Mouse (Mus musculus) heart, embryonic 12.5 days (tissue): Measurements from ENCODE around the gene Igf2bp2. TPM values are rescaled to one million over a fixed set of nuclear protein-coding genes. Genes with fewer than 3 reads are reported as not detected.

Experiments used
- ATAC-seq: fragments of 200-750 bp; cut with Nextera tagmentation; 2 replicates; pipeline ENCODE4 v1.8.0; 2017; ENCODE audit warnings: moderate TSS enrichment, moderate library complexity; ENCODE audit not compliant: insufficient number of reproducible peaks, low FRiP score
- H3K27ac ChIP-seq: fragments of 300-500 bp; sonication (generic); 2 replicates; pipeline ENCODE4 v1.5.1; 2016; ENCODE audit warnings: mild to moderate bottlenecking, moderate library complexity; ENCODE audit not compliant: poor library complexity, severe bottlenecking
- H3K27me3 ChIP-seq: fragments of 300-500 bp; sonication (generic); replicated peaks from 2 replicates; pipeline ENCODE4 v1.6.1; 2016; ENCODE audit warnings: mild to moderate bottlenecking, moderate library complexity
- H3K36me3 ChIP-seq: fragments of 300-500 bp; sonication (generic); 2 replicates; pipeline ENCODE4 v1.6.1; 2016; ENCODE audit warnings: mild to moderate bottlenecking, moderate library complexity
- H3K4me1 ChIP-seq: fragments of 300-500 bp; sonication (generic); replicated peaks from 2 replicates; pipeline ENCODE4 v1.6.1; 2016; ENCODE audit warnings: mild to moderate bottlenecking
- H3K4me2 ChIP-seq: fragments of 300-500 bp; sonication (generic); 2 replicates; pipeline ENCODE4 v1.6.1; 2016; ENCODE audit warnings: mild to moderate bottlenecking, moderate library complexity
- H3K4me3 ChIP-seq: fragments of 300-500 bp; sonication (generic); 2 replicates; pipeline ENCODE4 v1.5.1; 2016; ENCODE audit warnings: mild to moderate bottlenecking
- H3K9ac ChIP-seq: fragments of 300-500 bp; sonication (generic); 2 replicates; pipeline ENCODE4 v1.6.1; 2016; ENCODE audit warnings: mild to moderate bottlenecking, moderate library complexity
- H3K9me3 ChIP-seq: fragments of 300-500 bp; sonication (generic); replicated peaks from 2 replicates; pipeline ENCODE4 v1.6.1; 2016; ENCODE audit warnings: mild to moderate bottlenecking, moderate library complexity
- WGBS: fragments of 180-500 bp; shearing (Covaris S2); methylation state at CpG from one replicate; pipeline ENCODE4 v1.1.7; 2016; 5-methylcytosine and 5-hydroxymethylcytosine counted together
- polyA plus RNA-seq: library from polyadenylated mRNA; unstranded; fragments of >200 nt; fragmentation: Nextera tagmentation; extraction: Ambion mirVana; gene quantifications from 2 replicates; pipeline ENCODE4 v1.2.1, GENCODE M21; 2016

The Igf2bp2 gene
- polyA plus RNA-seq, 1 experiment from 2014 or later: 85.3 TPM

GRCm38 (mm10) chr16:22149076-22149475 is 14.0 kb downstream of the Igf2bp2 start:
- 49% methylated on average over 2 of the region's 2 CpGs for WGBS
- peaks cover 74% of the 10 kb centered on the region for H3K4me1 ChIP-seq

GRCm38 (mm10) chr16:22147131-22147530 is 16.0 kb downstream of the Igf2bp2 start:
- 63% methylated on average over 1 of the region's 1 CpGs for WGBS
- no peak for ATAC-seq
- Histone ChIP-seq H3K36me3 (peaks cover 4% of the 10 kb centered on the region; the same call in 1 of the 2 replicates), H3K27ac (no peak overlapping the region), H3K4me3 (no peak overlapping the region), H3K9ac (no peak overlapping the region), H3K4me2 (no peak overlapping the region), H3K4me1 (peaks cover 65% of the 10 kb centered on the region), H3K9me3 (no peaks in the 10 kb centered on the region), H3K27me3 (no peaks in the 10 kb centered on the region)

More at GRCm38 (mm10) chr16:22149076-22149475, 14.0 kb downstream of the Igf2bp2 start:
- H3K4me3 ChIP-seq: no peak overlapping the region
- H3K4me2 ChIP-seq: no peak overlapping the region
- no peaks in the 10 kb centered on the region for H3K9me3 ChIP-seq
- no peak overlapping the region for H3K27ac ChIP-seq
- no peak overlapping the region for H3K9ac ChIP-seq
- no peaks in the 10 kb centered on the region for H3K36me3 ChIP-seq
- no peak for ATAC-seq
- no peaks in the 10 kb centered on the region for H3K27me3 ChIP-seq

GRCm38 (mm10) chr16:22146071-22146470 is 17.0 kb downstream of the Igf2bp2 start:
- Histone ChIP-seq H3K4me3 (no peak overlapping the region), H3K4me1 (peaks cover 57% of the 10 kb centered on the region), H3K27ac (no peak overlapping the region), H3K36me3 (peaks cover 4% of the 10 kb centered on the region; the same call in 1 of the 2 replicates), H3K4me2 (no peak overlapping the region), H3K9ac (no peak overlapping the region), H3K27me3 (no peaks in the 10 kb centered on the region), H3K9me3 (no peaks in the 10 kb centered on the region)
- no peak for ATAC-seq
- WGBS: 73% methylated on average over 7 of the region's 7 CpGs

GRCm38 (mm10) chr16:22144490-22144889 is 18.6 kb downstream of the Igf2bp2 start:
- no peak for ATAC-seq
- peaks cover 4% of the 10 kb centered on the region; the same call in 1 of the 2 replicates for H3K36me3 ChIP-seq
- 84% methylated on average over 6 of the region's 6 CpGs for WGBS
- no peak overlapping the region for H3K27ac ChIP-seq
- no peaks in the 10 kb centered on the region for H3K27me3 ChIP-seq
- no peak overlapping the region for H3K4me2 ChIP-seq
- peaks cover 45% of the 10 kb centered on the region for H3K4me1 ChIP-seq
- H3K9ac ChIP-seq: no peak overlapping the region
- no peak overlapping the region for H3K4me3 ChIP-seq
- H3K9me3 ChIP-seq: no peaks in the 10 kb centered on the region

- 68% methylated on average over 6 of the region's 6 CpGs for WGBS
- no peak overlapping the region for H3K4me2 ChIP-seq
- ATAC-seq: no peak
- no peaks in the 10 kb centered on the region for H3K9me3 ChIP-seq
- peaks cover 4% of the 10 kb centered on the region; the same call in 1 of the 2 replicates for H3K36me3 ChIP-seq
- no peak overlapping the region for H3K4me3 ChIP-seq
- no peak overlapping the region for H3K27ac ChIP-seq
- H3K27me3 ChIP-seq: no peaks in the 10 kb centered on the region
- no peak overlapping the region for H3K9ac ChIP-seq
- H3K4me1 ChIP-seq: peaks cover 36% of the 10 kb centered on the region
Measured at GRCm38 (mm10) chr16:22140861-22141260, 22.2 kb downstream of the Igf2bp2 start.

- no peak overlapping the region for H3K9ac ChIP-seq
- H3K27ac ChIP-seq: no peak overlapping the region
- 86% methylated on average over 5 of the region's 5 CpGs for WGBS
- H3K4me2 ChIP-seq: no peak overlapping the region
- H3K4me3 ChIP-seq: no peak overlapping the region
- peaks cover 4% of the 10 kb centered on the region; the same call in 1 of the 2 replicates for H3K36me3 ChIP-seq
- H3K27me3 ChIP-seq: no peaks in the 10 kb centered on the region
- H3K9me3 ChIP-seq: no peaks in the 10 kb centered on the region
- peaks cover 33% of the 10 kb centered on the region for H3K4me1 ChIP-seq
- ATAC-seq: no peak
Measured at GRCm38 (mm10) chr16:22139821-22140220, 23.3 kb downstream of the Igf2bp2 start.

- Histone ChIP-seq H3K4me2 (no peak overlapping the region), H3K9ac (no peak overlapping the region), H3K9me3 (no peaks in the 10 kb centered on the region), H3K4me1 (peaks cover 43% of the 10 kb centered on the region), H3K27me3 (no peaks in the 10 kb centered on the region), H3K27ac (no peak overlapping the region), H3K36me3 (no peaks in the 10 kb centered on the region), H3K4me3 (no peak overlapping the region)
- 84% methylated on average over 5 of the region's 5 CpGs for WGBS
- no peak for ATAC-seq
Measured at GRCm38 (mm10) chr16:22136198-22136597, 26.9 kb downstream of the Igf2bp2 start.

- Histone ChIP-seq H3K4me2 (no peak overlapping the region), H3K27me3 (no peaks in the 10 kb centered on the region), H3K9me3 (peaks cover 7% of the 10 kb centered on the region), H3K36me3 (peaks cover 8% of the 10 kb centered on the region), H3K27ac (no peak overlapping the region), H3K4me1 (peaks cover 18% of the 10 kb centered on the region), H3K9ac (no peak overlapping the region), H3K4me3 (no peak overlapping the region)
- ATAC-seq: no peak
- 72% methylated on average over 6 of the region's 6 CpGs for WGBS
Measured at GRCm38 (mm10) chr16:22131321-22131720, 31.8 kb downstream of the Igf2bp2 start.

GRCm38 (mm10) chr16:22129511-22129910 is 33.6 kb downstream of the Igf2bp2 start:
- Histone ChIP-seq H3K27me3 (no peaks in the 10 kb centered on the region), H3K9me3 (peaks cover 7% of the 10 kb centered on the region), H3K36me3 (peaks cover 8% of the 10 kb centered on the region), H3K27ac (no peak overlapping the region), H3K4me1 (peaks cover 24% of the 10 kb centered on the region), H3K4me3 (no peak overlapping the region), H3K9ac (no peak overlapping the region), H3K4me2 (no peak overlapping the region)
- ATAC-seq: no peak
- WGBS: 84% methylated on average over 7 of the region's 7 CpGs

GRCm38 (mm10) chr16:22128595-22128994 is 34.5 kb downstream of the Igf2bp2 start:
- no peak overlapping the region for H3K4me2 ChIP-seq
- H3K27me3 ChIP-seq: no peaks in the 10 kb centered on the region
- no peak overlapping the region for H3K4me3 ChIP-seq
- H3K36me3 ChIP-seq: peaks cover 8% of the 10 kb centered on the region
- peaks cover 7% of the 10 kb centered on the region for H3K9me3 ChIP-seq
- H3K9ac ChIP-seq: no peak overlapping the region
- WGBS: 89% methylated on average over 2 of the region's 2 CpGs
- H3K4me1 ChIP-seq: peaks cover 27% of the 10 kb centered on the region
- H3K27ac ChIP-seq: no peak overlapping the region
- no peak for ATAC-seq

GRCm38 (mm10) chr16:22127806-22128205 is 35.3 kb downstream of the Igf2bp2 start:
- H3K4me1 ChIP-seq: peaks cover 19% of the 10 kb centered on the region
- H3K9me3 ChIP-seq: peaks cover 7% of the 10 kb centered on the region
- no peak overlapping the region for H3K4me3 ChIP-seq
- no peak overlapping the region for H3K27ac ChIP-seq
- H3K36me3 ChIP-seq: peaks cover 8% of the 10 kb centered on the region
- H3K9ac ChIP-seq: no peak overlapping the region
- 96% methylated on average over 5 of the region's 5 CpGs for WGBS
- H3K4me2 ChIP-seq: no peak overlapping the region
- no peak for ATAC-seq
- H3K27me3 ChIP-seq: no peaks in the 10 kb centered on the region

- Histone ChIP-seq H3K4me2 (no peak overlapping the region), H3K27ac (no peak overlapping the region), H3K27me3 (no peaks in the 10 kb centered on the region), H3K4me3 (no peak overlapping the region), H3K9me3 (peaks cover 7% of the 10 kb centered on the region), H3K9ac (no peak overlapping the region), H3K36me3 (peaks cover 8% of the 10 kb centered on the region), H3K4me1 (peaks cover 21% of the 10 kb centered on the region)
- WGBS: 90% methylated on average over 4 of the region's 4 CpGs
- ATAC-seq: no peak
Measured at GRCm38 (mm10) chr16:22126936-22127335, 36.2 kb downstream of the Igf2bp2 start.
